Mouse (Mus musculus) 416B (cell line): ENCODE data around the gene S100a5.

Source experiments
- DNase-seq: peaks from one replicate; pipeline ENCODE4 v3.0.0; 2011; ENCODE audit warnings: low read depth

S100a5 gene

GRCm38 (mm10) chr3:90608223-90608622 lies at the start of gene S100a5:
Gene S100a5, plus strand, starts transcription at chr3:90608523.
- DNase-seq: no peak

GRCm38 (mm10) chr3:90560008-90560628 lies 48.2 kb upstream of the S100a5 start, which contains the start of gene S100a3:
Gene S100a3, plus strand, starts transcription at chr3:90560578.
- no peak for DNase-seq

GRCm38 (mm10) chr3:90574691-90575090 lies 33.6 kb upstream of the S100a5 start:
- no peak for DNase-seq

- no peak for DNase-seq
These were observed 33.0 kb upstream of the S100a5 start for GRCm38 (mm10) chr3:90575320-90575719.

- no peak for DNase-seq
These were observed 31.8 kb upstream of the S100a5 start for GRCm38 (mm10) chr3:90576351-90577001.

- no peak for DNase-seq
These were observed 28.9 kb upstream of the S100a5 start for GRCm38 (mm10) chr3:90579433-90579832.

- DNase-seq: no peak
These were observed 27.2 kb upstream of the S100a5 start for GRCm38 (mm10) chr3:90581141-90581540.

GRCm38 (mm10) chr3:90582156-90582555 lies 26.2 kb upstream of the S100a5 start:
- DNase-seq: peak; percentile 40

- DNase-seq: no peak
These were observed 25.8 kb upstream of the S100a5 start for GRCm38 (mm10) chr3:90582556-90582955.

GRCm38 (mm10) chr3:90583893-90584292 lies 24.4 kb upstream of the S100a5 start:
- DNase-seq: peak; percentile 33

GRCm38 (mm10) chr3:90585595-90585994 lies 22.7 kb upstream of the S100a5 start:
- DNase-seq: peak; percentile 88

GRCm38 (mm10) chr3:90586016-90586643 lies 22.2 kb upstream of the S100a5 start:
- peak; percentile 37 for DNase-seq

GRCm38 (mm10) chr3:90586906-90587305 lies 21.4 kb upstream of the S100a5 start:
- DNase-seq: peak; percentile 97

GRCm38 (mm10) chr3:90587361-90588101 lies 20.8 kb upstream of the S100a5 start:
- DNase-seq: peak; percentile 87

- peak; percentile 97 for DNase-seq
These were observed 18.9 kb upstream of the S100a5 start for GRCm38 (mm10) chr3:90589390-90589789.

GRCm38 (mm10) chr3:90589947-90590346 lies 18.4 kb upstream of the S100a5 start, which contains the start of gene S100a2:
Gene S100a2, plus strand, starts transcription at chr3:90590247.
- DNase-seq: no peak

- no peak for DNase-seq
These were observed 13.9 kb upstream of the S100a5 start for GRCm38 (mm10) chr3:90594466-90594865.

GRCm38 (mm10) chr3:90595556-90595955 lies 12.8 kb upstream of the S100a5 start:
- peak; percentile 59 for DNase-seq

GRCm38 (mm10) chr3:90596810-90597209 lies 11.5 kb upstream of the S100a5 start:
- DNase-seq: no peak

GRCm38 (mm10) chr3:90597736-90598135 lies 10.6 kb upstream of the S100a5 start:
- no peak for DNase-seq

GRCm38 (mm10) chr3:90598212-90598611 lies 10.1 kb upstream of the S100a5 start:
- DNase-seq: no peak

GRCm38 (mm10) chr3:90599401-90599800 lies 8.9 kb upstream of the S100a5 start:
- DNase-seq: no peak
